Mouse (Mus musculus) limb, embryonic 12.5 days (tissue): ENCODE results near the gene Cenpf. TPM values are rescaled to one million over a fixed set of nuclear protein-coding genes. Genes with fewer than 3 reads are reported as not detected.

Experiments
- ATAC-seq: fragments of 200-750 bp; cut with Nextera tagmentation; 2 replicates; pipeline ENCODE4 v1.8.0; 2017; ENCODE audit warnings: low read depth, moderate TSS enrichment; ENCODE audit not compliant: insufficient number of reproducible peaks, insufficient read depth, low FRiP score, low TSS enrichment
- H3K27ac ChIP-seq: fragments of 300-500 bp; sonication (generic); 2 replicates; pipeline ENCODE4 v1.5.1; 2016; ENCODE audit warnings: mild to moderate bottlenecking, moderate library complexity
- H3K27me3 ChIP-seq: fragments of 300-500 bp; sonication (generic); 2 replicates; pipeline ENCODE4 v1.6.1; 2016; ENCODE audit warnings: mild to moderate bottlenecking, moderate library complexity
- H3K36me3 ChIP-seq: fragments of 300-500 bp; sonication (generic); 2 replicates; pipeline ENCODE4 v1.6.1; 2016; ENCODE audit warnings: mild to moderate bottlenecking, moderate library complexity
- H3K4me1 ChIP-seq: fragments of 300-500 bp; sonication (generic); replicated peaks from 2 replicates; pipeline ENCODE4 v1.6.1; 2016
- H3K4me2 ChIP-seq: fragments of 300-500 bp; sonication (generic); 2 replicates; pipeline ENCODE4 v1.6.1; 2016; ENCODE audit warnings: mild to moderate bottlenecking, moderate library complexity
- H3K4me3 ChIP-seq: fragments of 300-500 bp; sonication (generic); replicated peaks from 2 replicates; pipeline ENCODE4 v1.5.1; 2016; ENCODE audit warnings: mild to moderate bottlenecking
- H3K9ac ChIP-seq: fragments of 300-500 bp; sonication (generic); replicated peaks from 2 replicates; pipeline ENCODE4 v1.6.1; 2016; ENCODE audit warnings: mild to moderate bottlenecking, moderate library complexity
- H3K9me3 ChIP-seq: fragments of 300-500 bp; sonication (generic); 2 replicates; pipeline ENCODE4 v1.6.1; 2016; ENCODE audit warnings: mild to moderate bottlenecking, moderate library complexity
- WGBS: fragments of 180-500 bp; shearing (Covaris S2); methylation state at CpG from one replicate; pipeline ENCODE4 v1.1.7; 2016; 5-methylcytosine and 5-hydroxymethylcytosine counted together
- polyA plus RNA-seq: library from polyadenylated mRNA; unstranded; fragments of >200 nt; fragmentation: Nextera tagmentation; extraction: Ambion mirVana; gene quantifications from 2 replicates; pipeline ENCODE4 v1.2.1, GENCODE M21; 2016

The Cenpf gene
- polyA plus RNA-seq, 1 experiment from 2014 or later, result 100 TPM

DNA sequence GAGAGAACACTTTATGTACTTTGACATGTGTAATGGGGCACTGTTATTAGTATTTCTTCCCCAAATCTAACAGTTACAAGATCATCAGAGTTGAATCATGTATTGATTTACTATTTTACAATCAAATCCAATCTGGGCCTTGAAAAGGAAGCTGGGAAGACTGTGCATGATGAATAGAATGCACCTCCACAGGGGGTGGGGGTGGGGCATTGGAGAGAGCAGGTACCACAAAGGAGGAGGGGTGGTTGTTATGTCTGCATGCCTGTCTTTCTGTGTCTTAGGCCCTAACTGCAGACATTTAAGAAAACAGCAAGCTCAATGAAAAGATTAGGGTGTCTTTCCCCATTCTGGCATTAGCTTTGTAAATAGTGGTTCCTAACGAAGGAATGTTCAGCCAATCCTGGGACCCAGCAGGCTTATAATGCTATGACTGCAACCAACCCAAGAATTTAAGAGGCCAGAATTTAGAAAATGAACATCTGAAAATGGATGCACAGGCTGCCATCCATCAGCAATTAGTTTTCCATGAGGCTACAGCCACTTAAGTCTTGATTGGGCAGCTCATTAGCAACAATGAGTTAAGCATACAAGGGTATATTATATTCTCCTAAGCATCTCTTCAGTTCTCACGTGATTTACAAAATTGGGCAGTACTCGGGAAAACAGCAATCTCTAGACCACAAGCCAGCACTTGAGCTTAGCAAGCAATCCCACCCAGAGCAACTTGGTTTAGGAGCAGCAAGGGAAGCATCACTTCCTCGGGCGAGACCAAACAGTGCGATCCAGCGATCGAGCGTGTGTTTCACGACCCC is 23.6 kb downstream of the Cenpf start:
- Histone ChIP-seq H3K36me3 (peaks cover 61% of the 10 kb centered on the region), H3K9ac (no peak overlapping the region), H3K27ac (no peak overlapping the region), H3K4me3 (no peak overlapping the region), H3K9me3 (no peaks in the 10 kb centered on the region), H3K4me2 (no peak overlapping the region), H3K27me3 (no peaks in the 10 kb centered on the region), H3K4me1 (no peaks in the 10 kb centered on the region)
- no peak for ATAC-seq
- WGBS, result 88% methylated on average over 10 of the region's 10 CpGs

DNA sequence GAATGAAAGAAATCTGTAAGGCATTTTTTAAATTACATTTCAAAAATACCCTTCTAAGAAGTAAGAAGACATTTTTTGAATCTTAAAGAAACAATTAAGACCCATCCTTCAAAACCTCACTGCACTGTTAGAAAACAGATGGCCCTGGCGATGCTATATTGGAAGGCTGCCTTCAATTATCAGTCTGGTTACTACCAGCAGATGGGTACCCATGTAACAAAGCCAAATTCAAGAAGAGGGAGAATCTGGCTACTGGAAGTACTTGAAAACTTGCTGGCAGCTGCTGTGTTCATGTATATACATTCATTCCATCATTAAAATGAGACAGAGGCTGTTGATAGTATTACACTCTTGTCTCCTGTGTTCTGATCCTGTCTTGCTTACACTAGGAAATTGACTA is 24.4 kb downstream of the Cenpf start:
- peaks cover 61% of the 10 kb centered on the region for H3K36me3 ChIP-seq

DNA sequence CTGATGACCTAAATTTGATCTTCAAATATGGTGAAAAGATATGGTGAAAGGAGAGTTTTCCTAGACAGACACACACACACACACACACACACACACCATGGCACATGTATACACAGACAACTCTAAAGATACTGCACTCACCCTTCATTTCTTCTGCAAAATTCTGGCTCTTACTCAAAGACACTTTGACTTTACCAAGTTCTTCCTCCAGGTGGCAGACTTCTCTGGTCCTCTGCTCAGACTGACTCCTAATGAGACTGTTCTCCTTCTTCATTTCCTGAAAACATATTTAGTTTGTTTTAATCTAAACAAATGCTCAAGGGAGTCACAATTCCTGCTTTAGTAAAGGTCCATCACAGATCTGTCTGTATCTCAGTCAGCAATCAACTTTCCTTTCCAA is 26.0 kb downstream of the Cenpf start:
- no peaks in the 10 kb centered on the region for H3K27me3 ChIP-seq
- no peak overlapping the region for H3K4me3 ChIP-seq
- no peaks in the 10 kb centered on the region for H3K9me3 ChIP-seq
- ATAC-seq, result no peak
- no peak overlapping the region for H3K27ac ChIP-seq
- H3K4me2 ChIP-seq, result no peak overlapping the region
- H3K36me3 ChIP-seq, result peaks cover 62% of the 10 kb centered on the region
- H3K9ac ChIP-seq, result no peak overlapping the region
- H3K4me1 ChIP-seq, result no peaks in the 10 kb centered on the region

More for the DNA sequence above, 24.4 kb downstream of the Cenpf start:
- Histone ChIP-seq H3K9me3 (no peaks in the 10 kb centered on the region), H3K4me3 (no peak overlapping the region), H3K27me3 (no peaks in the 10 kb centered on the region), H3K27ac (no peak overlapping the region), H3K9ac (no peak overlapping the region), H3K4me2 (no peak overlapping the region), H3K4me1 (no peaks in the 10 kb centered on the region)
- no peak for ATAC-seq
- WGBS, result 82% methylated on average over 1 of the region's 1 CpGs

GRCm38 (mm10) chr1:189657406-189657805 is 30.5 kb downstream of the Cenpf start:
- peaks cover 72% of the 10 kb centered on the region for H3K36me3 ChIP-seq
- H3K9me3 ChIP-seq, result no peaks in the 10 kb centered on the region
- no peak overlapping the region for H3K4me2 ChIP-seq
- no peak for ATAC-seq
- H3K4me1 ChIP-seq, result no peaks in the 10 kb centered on the region
- H3K27ac ChIP-seq, result no peak overlapping the region
- no peak overlapping the region for H3K9ac ChIP-seq
- H3K27me3 ChIP-seq, result no peaks in the 10 kb centered on the region
- WGBS, result 93% methylated on average over 8 of the region's 8 CpGs
- H3K4me3 ChIP-seq, result no peak overlapping the region

DNA sequence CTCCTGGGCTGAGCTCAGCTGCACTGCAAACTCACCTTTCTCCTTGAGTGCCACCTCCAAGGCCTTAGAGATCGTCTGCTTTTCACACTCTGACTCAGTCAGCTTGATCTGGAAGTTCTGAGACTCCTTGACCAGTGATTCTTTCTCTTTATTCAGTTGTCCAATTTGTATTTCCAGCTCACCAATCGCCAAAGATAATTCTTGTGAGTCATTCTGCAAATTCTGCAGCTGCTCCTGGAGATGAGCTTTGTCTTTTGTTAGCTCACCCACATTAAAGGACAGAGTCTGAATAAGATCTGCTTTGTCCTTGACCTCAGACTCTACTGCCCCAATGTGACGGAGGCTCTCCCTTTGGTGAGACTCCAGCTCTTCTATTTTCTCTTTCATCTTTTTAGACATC is 34.1 kb downstream of the Cenpf start:
- H3K4me1 ChIP-seq, result no peaks in the 10 kb centered on the region
- WGBS, result 90% methylated on average over 3 of the region's 3 CpGs
- peaks cover 84% of the 10 kb centered on the region for H3K36me3 ChIP-seq
- H3K27ac ChIP-seq, result no peak overlapping the region
- H3K4me2 ChIP-seq, result no peak overlapping the region
- no peak for ATAC-seq
- H3K9ac ChIP-seq, result no peak overlapping the region
- no peaks in the 10 kb centered on the region for H3K27me3 ChIP-seq
- H3K9me3 ChIP-seq, result no peaks in the 10 kb centered on the region
- no peak overlapping the region for H3K4me3 ChIP-seq

DNA sequence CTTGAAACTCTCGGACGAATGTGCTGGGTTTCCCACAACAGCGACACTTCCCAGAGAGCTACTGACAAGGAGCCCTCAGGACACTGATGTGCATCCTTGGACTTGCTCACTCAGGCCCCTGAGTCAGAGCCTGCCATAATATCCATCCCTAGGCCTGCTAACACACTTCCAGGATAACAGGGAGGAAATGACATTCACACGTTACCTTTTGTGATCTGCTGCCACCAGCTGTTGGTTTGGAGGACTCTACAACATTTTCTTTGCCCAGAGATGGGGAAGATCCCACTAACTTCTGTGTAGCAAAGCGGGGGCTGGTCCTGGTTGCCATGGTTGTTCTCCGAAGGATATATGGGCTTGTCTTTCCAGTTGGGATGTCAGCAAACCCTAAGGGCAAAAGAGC is 41.3 kb downstream of the Cenpf start:
- H3K4me2 ChIP-seq, result no peak overlapping the region
- no peaks in the 10 kb centered on the region for H3K4me1 ChIP-seq
- WGBS, result 85% methylated on average over 6 of the region's 6 CpGs
- no peak overlapping the region for H3K27ac ChIP-seq
- H3K27me3 ChIP-seq, result no peaks in the 10 kb centered on the region
- H3K9me3 ChIP-seq, result no peaks in the 10 kb centered on the region
- H3K36me3 ChIP-seq, result peaks cover 87% of the 10 kb centered on the region
- no peak overlapping the region for H3K4me3 ChIP-seq
- ATAC-seq, result no peak
- no peak overlapping the region for H3K9ac ChIP-seq

DNA sequence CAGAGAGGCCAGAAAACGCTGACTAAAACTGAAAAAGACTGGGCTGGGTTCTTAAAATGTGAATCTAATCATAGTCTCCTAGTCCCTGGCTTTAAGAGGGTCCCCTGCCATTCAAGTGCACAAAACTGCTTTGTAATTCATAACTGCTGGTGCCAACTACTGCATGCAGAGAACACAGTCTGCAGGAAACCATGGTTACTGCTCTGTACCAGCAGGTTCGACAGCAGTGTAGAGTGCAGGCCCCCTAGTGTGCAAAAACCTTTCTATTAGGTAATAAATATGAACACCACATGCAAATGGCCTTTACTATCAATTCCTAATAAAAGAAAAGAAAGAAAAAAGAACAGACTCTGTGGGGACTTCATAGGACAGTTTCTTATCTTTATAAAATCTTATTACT is 42.5 kb downstream of the Cenpf start:
- 69% methylated on average over 2 of the region's 2 CpGs for WGBS
- no peaks in the 10 kb centered on the region for H3K27me3 ChIP-seq
- no peak overlapping the region for H3K9ac ChIP-seq
- H3K4me3 ChIP-seq, result no peak overlapping the region
- no peak overlapping the region for H3K4me2 ChIP-seq
- no peaks in the 10 kb centered on the region for H3K9me3 ChIP-seq
- H3K36me3 ChIP-seq, result peaks cover 87% of the 10 kb centered on the region
- H3K27ac ChIP-seq, result no peak overlapping the region
- no peaks in the 10 kb centered on the region for H3K4me1 ChIP-seq
- no peak for ATAC-seq

- no peaks in the 10 kb centered on the region for H3K4me1 ChIP-seq
- 90% methylated on average over 3 of the region's 3 CpGs for WGBS
- H3K27me3 ChIP-seq, result no peaks in the 10 kb centered on the region
- no peak overlapping the region for H3K4me2 ChIP-seq
- ATAC-seq, result no peak
- no peaks in the 10 kb centered on the region for H3K9me3 ChIP-seq
- no peak overlapping the region for H3K9ac ChIP-seq
- H3K36me3 ChIP-seq, result peaks cover 85% of the 10 kb centered on the region
- H3K27ac ChIP-seq, result no peak overlapping the region
- no peak overlapping the region for H3K4me3 ChIP-seq
These were observed 43.1 kb downstream of the Cenpf start for GRCm38 (mm10) chr1:189644700-189645345.

- no peak overlapping the region for H3K27ac ChIP-seq
- H3K4me1 ChIP-seq, result no peaks in the 10 kb centered on the region
- no peaks in the 10 kb centered on the region for H3K9me3 ChIP-seq
- H3K9ac ChIP-seq, result no peak overlapping the region
- peaks cover 36% of the 10 kb centered on the region for H3K36me3 ChIP-seq
- WGBS, result 84% methylated on average over 6 of the region's 6 CpGs
- no peak overlapping the region for H3K4me2 ChIP-seq
- H3K4me3 ChIP-seq, result no peak overlapping the region
- ATAC-seq, result no peak
- H3K27me3 ChIP-seq, result no peaks in the 10 kb centered on the region
These were observed 48.3 kb downstream of the Cenpf start for GRCm38 (mm10) chr1:189639581-189639980.

GRCm38 (mm10) chr1:189633791-189634190 is 54.1 kb downstream of the Cenpf start:
- Histone ChIP-seq H3K9ac (no peak overlapping the region), H3K4me1 (peaks cover 10% of the 10 kb centered on the region), H3K9me3 (no peaks in the 10 kb centered on the region), H3K27me3 (no peaks in the 10 kb centered on the region), H3K4me3 (no peak overlapping the region), H3K4me2 (no peak overlapping the region), H3K36me3 (no peaks in the 10 kb centered on the region), H3K27ac (no peak overlapping the region)
- ATAC-seq, result no peak
- 83% methylated on average over 5 of the region's 5 CpGs for WGBS

- Histone ChIP-seq H3K9ac (no peak overlapping the region), H3K36me3 (no peaks in the 10 kb centered on the region), H3K27ac (no peak overlapping the region), H3K27me3 (no peaks in the 10 kb centered on the region), H3K4me2 (no peak overlapping the region), H3K9me3 (no peaks in the 10 kb centered on the region), H3K4me3 (no peak overlapping the region), H3K4me1 (peaks cover 10% of the 10 kb centered on the region)
- ATAC-seq, result no peak
- WGBS, result 67% methylated on average over 13 of the region's 13 CpGs
These were observed 55.8 kb downstream of the Cenpf start for GRCm38 (mm10) chr1:189631906-189632675.
